In genomic region chr16:26418616-26419015, GRCm38 (mm10) we compare ENCODE assay signal across 22 mouse cellular contexts. TPM values are rescaled to one million over a fixed set of nuclear protein-coding genes. Genes with fewer than 3 reads are reported as not detected.
DNase-seq lines count a peak whose midpoint lies in the region.
"Had no signal": no experiment of that assay in that cellular context is flagged by ENCODE, and none has a peak within 500 bp of the region (broad histone marks: within the 10 kb centered on the region; RNA-seq: fewer than 3 reads in every experiment).

No protein-coding gene starts in this region.

- DNase-seq in layer of hippocampus, adult 11-12 months (ENCODE audit: low spot score): peak; percentile 13
- DNase-seq in layer of hippocampus, postnatal 10 days (ENCODE audit: low spot score in 2 of 2): no peak
- peak; percentile 2 for DNase-seq in lung, postnatal 25 days (ENCODE audit: low spot score)
- DNase-seq in lung, postnatal 14 days: no peak
- peak; percentile 4 to 21 for DNase-seq in layer of hippocampus, adult 8-10 months (ENCODE audit: low spot score in 2 of 2)
- peak; percentile 46 for DNase-seq in layer of hippocampus, adult 9-11 months
- DNase-seq in thymus, postnatal 14 days: no peak
- DNase-seq in embryo, embryonic 9.5 days (ENCODE audit: extremely low spot score): no peak
- DNase-seq: adrenal gland, adult 2 months; adrenal gland, postnatal 14 days; cerebellum, adult 11-12 months; cerebellum, adult 8-10 months; cerebellum, postnatal 10 days; cerebellum, postnatal 36 days; embryo, embryonic 11 days; gastrocnemius, adult 2 months; gastrocnemius, postnatal 14 days; heart, adult 11 months; heart, postnatal 10 days; heart, postnatal 36 days had no signal

RNA-seq across cellular contexts. Expression of gene Cldn16, which starts 44.3 kb away (rescaled TPM):
- total RNA-seq in layer of hippocampus, postnatal 10 days (2021): not detected
- not detected for total RNA-seq in layer of hippocampus, adult 8-10 months (2022)
- total RNA-seq: adrenal gland, adult 2 months; adrenal gland, postnatal 14 days; gastrocnemius, adult 2 months; gastrocnemius, postnatal 14 days; gastrocnemius, postnatal 4 days; heart, postnatal 10 days; heart, postnatal 36 days; MEL had no signal

RNA-seq across cellular contexts. Expression of gene Cldn1, which starts 47.0 kb away (rescaled TPM):
- total RNA-seq in layer of hippocampus, postnatal 10 days (2021): 1 to 10 TPM; 3.6 to 4.3 TPM
- total RNA-seq in layer of hippocampus, adult 8-10 months (2022): 1 to 10 TPM; 1.4 to 2.0 (median 1.6) TPM
- total RNA-seq: MEL had no signal

Comparison
In these comparisons a context has a peak if more than half of its experiments do, and no peak if none do; other contexts are left out.
1. DNase-seq: peak in layer of hippocampus, adult 11-12 months (single experiment), lung, postnatal 25 days (single experiment), layer of hippocampus, adult 8-10 months (2 of 2) and layer of hippocampus, adult 9-11 months (single experiment); none in layer of hippocampus, postnatal 10 days (0 of 2), lung, postnatal 14 days (single experiment), thymus, postnatal 14 days (single experiment) and embryo, embryonic 9.5 days (single experiment).